Mouse (Mus musculus): Measurements from ENCODE around the gene Slc35d2.
A peak's percentile ranks its signal among the peaks of the same experiment; 100 is the strongest.

Gene Slc35d2

DNA sequence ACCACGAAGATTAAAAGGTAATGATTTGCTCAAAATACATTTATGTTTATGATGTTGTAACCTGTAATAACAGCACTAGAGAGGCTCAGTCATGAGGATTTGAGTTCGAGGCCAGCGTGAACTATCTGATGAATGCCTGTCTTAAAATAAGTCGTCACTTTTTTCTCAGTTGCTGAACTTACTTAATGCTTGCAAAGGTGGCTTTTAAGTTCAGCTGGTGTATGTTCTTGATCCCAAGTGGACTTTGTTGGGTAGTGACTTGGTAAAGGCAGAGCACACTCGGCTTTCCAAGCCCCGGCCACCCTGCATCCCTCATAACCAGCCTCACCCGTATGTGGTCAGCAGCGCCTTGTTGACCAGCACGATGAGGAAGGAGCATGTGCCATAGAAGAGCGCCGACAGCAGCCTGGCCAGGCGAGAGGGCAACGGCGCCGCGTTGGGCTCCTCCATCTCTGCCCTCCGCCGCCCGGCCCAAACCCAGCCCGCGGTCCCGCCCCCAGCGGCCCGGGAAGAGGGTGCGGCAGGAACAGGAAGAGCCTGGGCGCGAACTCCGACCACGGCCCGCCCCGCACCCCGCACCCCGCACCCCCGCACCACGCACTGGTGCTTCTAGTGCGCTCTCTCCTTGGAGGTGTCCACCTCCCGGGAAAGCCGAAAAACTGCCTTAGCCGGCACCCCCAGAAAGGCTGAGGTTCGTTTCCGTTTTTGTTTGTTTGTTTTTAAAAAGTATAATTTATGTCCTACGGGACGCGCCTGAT lies at the start of gene Slc35d2:
TSS of gene Slc35d2 (minus strand) at position 511 of the 758 bp plus-strand sequence.
- peak; percentile 22 for DNase-seq (ENCODE audit: low read depth, low spot score)

DNA sequence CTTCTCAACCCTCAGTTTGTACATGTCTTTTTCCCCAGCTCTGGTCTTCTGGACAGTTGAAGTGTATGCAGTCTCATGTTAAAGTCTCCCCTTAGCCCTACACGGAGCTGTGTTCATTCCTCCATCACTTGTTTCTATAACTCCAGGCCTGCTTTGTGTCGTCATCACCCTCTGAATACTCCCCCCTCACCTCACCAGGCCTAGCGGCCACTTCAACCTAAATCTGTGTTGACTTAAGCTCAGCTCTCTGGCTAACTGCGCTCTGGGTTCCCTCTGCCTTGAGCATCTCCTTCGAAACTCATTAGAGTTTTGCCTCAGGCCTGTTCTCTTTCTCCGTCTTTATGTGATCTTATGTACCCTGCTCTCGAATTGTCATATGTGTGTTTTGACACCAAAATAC lies 48.8 kb upstream of the Slc35d2 start:
- no peak for DNase-seq (ENCODE audit: low read depth, low spot score)

DNA sequence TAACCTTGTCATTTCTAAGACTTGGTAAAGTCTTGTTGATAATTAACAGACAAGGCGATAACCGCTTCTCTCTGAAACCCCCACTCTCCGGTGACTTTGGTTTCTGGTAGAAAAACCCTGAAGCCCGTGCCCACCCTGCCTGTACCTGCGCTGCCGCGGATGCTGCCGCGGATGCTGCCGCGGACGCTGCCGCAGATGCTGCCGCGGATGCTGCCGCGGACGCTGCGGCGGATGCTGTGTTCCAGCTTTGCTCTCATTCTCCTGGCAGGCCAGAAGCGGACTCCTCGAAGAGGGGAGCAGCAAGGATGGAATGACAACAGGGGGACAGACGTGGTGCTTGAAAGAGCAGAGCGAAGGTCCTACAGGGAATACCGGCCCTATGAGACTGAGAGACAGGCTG lies 40.6 kb upstream of the Slc35d2 start:
- no peak for DNase-seq (ENCODE audit: low read depth, low spot score)

DNA sequence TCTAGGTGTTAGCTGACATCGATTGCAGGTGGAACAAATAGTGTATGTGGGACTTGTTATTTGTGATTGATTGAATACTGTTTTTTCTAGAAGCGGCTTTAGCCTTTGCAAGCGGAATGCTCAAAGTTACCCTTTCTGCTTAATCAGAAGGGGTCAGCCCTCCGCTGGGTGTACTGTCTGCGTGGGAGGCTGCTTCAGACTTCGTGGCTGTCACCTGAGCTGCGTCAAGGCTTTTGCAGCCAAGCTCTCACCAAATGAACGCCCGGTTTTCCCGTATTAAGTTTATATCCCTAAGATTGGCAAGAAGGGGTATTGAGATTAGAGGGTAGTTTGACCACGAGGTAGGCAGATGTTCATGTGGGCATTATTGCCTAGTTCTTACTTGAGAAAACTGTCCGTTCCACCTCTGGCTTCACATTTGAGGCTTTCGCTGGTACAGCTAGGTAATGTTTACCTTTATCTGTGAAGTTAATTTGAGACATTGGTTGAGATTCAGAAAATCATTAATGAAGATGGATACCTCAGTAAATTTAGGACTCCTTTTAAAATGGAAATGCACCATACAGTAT lies 34.1 kb upstream of the Slc35d2 start:
- no peak for DNase-seq (ENCODE audit: low read depth, low spot score)

DNA sequence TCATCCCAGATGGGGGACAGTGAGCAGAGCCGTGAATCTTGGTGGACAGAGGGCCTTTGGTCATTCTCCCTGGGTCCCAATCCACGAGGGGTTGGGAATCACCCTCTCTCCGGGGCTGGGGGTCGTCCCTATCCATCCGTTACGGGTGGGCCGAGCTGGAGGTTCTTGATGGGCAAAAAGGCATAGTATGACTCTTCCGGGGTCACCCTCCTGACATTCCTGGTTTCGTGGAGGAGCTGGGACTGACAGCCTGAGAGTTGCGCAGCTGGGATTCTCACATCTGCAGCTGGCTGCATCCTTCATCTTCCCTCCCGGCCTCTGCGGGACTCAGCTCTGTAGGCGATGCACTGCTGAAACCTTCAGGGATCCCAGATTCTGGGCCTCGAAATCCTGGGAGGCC lies 33.5 kb upstream of the Slc35d2 start:
- DNase-seq (ENCODE audit: low read depth, low spot score), result peak; percentile 56

DNA sequence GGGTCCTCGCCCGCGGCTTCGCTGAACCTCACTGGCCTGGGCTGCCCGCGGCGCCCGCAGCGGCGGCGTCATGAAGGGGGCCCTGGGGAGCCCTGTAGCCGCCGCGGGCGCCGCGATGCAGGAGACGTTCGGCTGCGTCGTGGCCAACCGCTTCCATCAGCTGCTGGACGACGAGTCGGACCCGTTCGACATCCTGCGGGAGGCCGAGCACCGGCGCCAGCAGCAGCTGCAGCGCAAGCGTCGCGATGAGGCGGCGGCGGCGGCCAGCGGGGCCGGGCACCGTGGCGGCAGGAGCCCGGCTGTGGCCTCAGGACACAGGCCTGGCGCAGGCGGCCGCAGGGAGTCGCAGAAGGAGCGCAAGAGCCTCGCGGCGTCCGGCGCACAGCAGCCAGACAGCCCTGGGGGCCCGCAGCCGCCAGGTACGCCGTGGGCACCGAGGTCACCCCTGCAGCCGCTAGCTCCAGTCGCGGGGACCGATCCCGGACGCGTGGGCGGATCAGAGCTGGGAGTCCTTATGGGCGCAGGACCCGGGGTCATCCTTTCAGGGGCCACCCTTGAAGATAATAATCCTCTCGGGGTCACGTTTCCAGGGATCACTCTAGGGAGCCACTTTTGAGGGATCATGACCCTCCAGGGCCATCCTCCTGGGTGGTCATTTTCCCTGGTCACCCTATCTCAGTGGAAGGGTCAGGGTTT lies 32.9 kb upstream of the Slc35d2 start:
- peak; percentile 13 for DNase-seq (ENCODE audit: low read depth, low spot score)

DNA sequence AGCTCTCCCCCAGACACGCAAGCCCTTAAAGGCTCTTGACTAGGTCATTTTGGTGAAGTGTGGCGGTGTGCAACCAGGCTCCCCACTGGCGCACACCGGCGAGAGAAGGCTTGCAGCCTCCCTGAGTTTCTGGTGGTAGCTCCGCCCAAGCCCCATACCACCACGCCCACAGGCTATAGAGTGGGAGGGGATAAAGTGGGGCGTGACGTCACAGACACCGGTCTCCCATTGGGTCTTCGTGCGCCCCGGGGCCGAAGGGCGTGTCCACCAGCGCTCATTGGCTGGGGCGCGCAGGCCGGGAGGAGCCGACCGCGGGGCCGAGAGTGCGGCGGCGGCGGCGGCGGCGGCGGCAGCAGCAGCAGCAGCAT lies 32.4 kb upstream of the Slc35d2 start, which contains the start of gene Habp4:
TSS of gene Habp4 (plus strand) at position 277 of the 368 bp plus-strand sequence.
- peak; percentile 99 for DNase-seq (ENCODE audit: low read depth, low spot score)

DNA sequence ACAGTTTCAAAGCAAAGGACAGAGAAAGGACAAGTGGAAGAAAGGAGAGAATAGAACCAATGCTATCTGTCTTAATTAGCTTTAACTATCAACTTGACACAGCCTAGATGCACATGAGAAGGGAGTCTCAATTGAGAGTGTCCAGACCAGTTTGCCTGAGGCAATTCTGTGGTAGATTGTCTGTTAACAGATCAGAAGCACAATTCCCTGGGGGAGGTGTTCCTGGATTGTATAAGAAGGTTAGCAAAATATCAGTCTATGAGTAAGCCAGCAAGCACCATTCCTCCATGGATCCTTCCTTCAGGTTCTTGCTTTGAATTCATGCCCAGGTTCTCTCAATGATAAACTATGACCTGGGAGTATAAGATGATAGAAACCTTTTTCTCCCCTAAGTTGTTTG lies 27.8 kb upstream of the Slc35d2 start:
- no peak for DNase-seq (ENCODE audit: low read depth, low spot score)

DNA sequence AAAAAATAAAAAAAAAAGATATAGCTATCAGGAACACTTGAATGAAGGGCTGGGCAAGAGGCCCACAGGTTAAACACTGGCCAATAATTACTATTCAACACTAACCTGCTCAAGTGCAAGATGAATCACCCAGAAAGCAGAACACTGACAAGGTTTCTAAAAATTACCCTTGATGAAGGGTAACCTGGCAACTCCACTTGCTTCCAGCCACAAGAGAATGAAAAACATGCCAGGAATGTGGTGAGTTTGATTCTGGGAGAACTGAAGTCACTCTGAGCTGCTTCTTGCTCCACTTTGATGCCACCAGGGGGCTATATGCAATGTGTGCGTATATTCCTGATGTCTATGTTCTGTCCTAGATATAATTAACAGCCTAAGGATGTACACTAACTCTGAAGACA lies 26.0 kb upstream of the Slc35d2 start:
- DNase-seq (ENCODE audit: low read depth, low spot score), result peak; percentile 77

DNA sequence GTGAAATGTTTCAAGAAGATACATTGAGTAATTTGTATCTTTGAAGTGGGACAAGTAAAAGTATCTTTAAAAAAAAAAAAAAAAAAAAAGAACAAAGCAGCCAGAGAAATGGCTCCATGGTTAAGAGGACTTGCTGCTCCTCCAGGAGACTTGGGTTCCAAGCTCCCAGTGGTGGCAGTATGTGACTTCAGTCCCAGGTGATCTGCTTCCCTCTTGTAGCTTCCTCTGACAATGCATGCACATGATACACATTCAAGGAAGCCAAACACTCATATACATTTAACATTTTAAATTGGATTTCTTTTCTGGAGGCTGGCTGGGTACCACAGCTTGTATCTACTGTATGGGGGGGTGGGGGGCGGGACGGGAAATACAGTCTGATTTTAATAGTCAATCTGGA lies 25.5 kb upstream of the Slc35d2 start:
- DNase-seq (ENCODE audit: low read depth, low spot score), result no peak

DNA sequence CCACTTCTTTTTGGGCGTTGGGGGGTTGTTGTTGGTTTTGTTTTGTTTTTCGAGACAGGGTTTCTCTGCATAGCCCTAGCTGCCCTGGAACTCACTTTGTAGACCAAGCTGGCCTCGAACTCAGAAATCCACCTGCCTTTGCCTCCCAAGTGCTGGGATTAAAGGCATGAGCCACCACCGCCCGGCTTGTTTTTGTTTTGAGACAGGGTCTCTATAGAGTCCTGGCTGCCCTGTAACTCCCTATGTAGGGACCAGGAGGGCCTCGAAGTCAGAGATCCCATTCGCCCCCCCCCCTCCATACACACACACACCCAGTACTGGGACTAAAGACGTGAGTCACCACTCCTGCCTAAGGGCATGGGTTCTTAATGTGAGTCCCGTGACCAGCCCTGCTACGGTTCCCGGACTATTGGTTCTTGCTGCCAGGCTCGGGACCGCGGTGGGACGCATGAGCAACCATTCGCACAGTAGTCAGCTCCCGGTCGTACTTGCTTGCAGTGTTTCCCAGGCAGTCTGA lies 24.6 kb upstream of the Slc35d2 start:
- peak; percentile 42 for DNase-seq (ENCODE audit: low read depth, low spot score)

DNA sequence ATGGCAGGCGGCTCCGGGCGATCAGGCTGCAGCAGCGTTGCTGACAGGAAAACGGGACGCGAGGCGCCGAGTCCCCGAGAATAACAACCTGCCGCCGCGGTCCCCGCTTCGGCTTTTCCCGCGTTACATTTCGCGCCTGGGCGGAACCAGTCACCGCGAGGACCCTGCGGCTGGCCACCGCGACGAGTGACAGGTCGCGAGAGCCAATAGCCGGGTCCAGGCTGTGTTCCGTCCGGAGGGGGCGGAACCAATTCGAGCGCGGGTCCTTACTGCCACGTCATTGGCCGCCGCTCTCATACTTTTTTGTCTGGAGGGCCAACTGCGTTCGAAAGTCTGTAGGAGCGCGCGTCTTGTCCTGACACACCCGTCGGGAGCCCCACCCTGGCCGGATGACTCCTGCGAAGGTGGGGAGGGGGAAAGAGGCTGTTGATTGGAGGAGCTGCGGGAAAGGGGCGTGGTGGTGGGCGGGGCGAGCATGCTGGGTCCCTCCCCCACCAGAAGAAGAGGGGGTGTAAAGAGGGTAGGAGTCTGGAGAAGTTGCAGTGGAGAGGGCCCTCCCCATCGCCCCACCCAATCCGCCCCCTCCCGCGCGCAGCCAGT lies 24.0 kb upstream of the Slc35d2 start, which contains the start of gene Zfp367:
TSS of gene Zfp367 (minus strand) at position 120 of the 600 bp plus-strand sequence.
- peak; percentile 98 for DNase-seq (ENCODE audit: low read depth, low spot score)

DNA sequence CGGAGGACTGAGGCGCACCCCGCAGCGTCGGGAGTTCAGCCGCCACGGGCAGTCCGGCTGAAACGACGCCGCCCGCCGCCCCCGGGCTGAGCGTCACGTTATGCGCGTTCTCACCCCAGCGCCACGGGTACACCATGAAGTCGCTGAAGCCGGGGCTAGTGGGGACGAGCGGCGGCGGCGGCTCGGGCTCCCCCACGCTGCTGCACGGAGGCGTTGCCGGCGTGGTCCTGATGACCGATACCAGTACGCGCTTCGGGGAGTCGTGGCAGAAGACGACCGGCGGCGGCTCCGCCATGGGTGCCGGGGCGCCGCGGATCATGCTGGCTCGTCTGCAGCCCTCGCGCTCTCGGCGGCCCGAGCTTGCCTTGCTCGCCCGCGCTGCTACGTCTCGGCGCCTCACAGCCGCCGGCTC lies 23.5 kb upstream of the Slc35d2 start:
- DNase-seq (ENCODE audit: low read depth, low spot score), result peak; percentile 33

DNA sequence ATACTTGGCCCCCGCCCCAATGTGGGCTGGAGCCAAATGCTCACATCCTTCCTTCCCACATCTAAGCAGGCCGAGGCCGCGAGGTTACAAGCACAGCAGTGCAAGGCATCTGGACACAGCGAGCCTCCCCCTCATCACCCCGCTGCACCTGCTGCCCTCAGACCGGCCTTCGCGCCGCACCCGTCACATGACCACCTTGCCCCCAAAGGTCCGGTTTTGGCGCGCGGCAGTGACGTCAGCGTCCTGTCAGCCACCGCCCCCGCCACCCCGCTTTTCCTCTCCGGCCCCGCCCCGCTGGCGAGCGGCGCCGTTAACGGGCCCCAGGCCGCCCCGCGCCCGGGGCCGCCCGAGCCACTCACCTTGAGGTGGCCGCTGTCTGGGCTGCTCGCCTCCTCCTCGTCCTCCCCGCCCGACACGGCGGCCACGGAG lies 23.1 kb upstream of the Slc35d2 start:
- peak; percentile 86 for DNase-seq (ENCODE audit: low read depth, low spot score)

DNA sequence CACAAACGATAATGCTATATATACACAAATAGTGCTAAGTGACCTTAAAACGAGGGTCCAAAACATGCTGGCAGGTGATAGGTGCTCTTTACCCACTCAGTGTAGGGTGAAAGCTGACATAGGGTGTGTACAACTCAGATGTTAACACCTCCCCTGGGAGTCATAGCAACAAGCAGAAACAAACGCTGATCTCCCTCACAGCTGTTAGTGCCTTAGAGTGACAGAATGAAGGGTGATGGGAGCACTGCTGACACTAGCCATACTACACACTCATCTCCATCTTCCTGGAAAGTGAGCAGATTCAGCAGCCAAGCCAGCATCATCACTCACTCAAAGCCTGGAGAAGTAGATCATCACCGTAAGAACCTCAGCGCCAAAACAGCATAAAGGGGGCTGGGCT lies 21.0 kb upstream of the Slc35d2 start:
- no peak for DNase-seq (ENCODE audit: low read depth, low spot score)

DNA sequence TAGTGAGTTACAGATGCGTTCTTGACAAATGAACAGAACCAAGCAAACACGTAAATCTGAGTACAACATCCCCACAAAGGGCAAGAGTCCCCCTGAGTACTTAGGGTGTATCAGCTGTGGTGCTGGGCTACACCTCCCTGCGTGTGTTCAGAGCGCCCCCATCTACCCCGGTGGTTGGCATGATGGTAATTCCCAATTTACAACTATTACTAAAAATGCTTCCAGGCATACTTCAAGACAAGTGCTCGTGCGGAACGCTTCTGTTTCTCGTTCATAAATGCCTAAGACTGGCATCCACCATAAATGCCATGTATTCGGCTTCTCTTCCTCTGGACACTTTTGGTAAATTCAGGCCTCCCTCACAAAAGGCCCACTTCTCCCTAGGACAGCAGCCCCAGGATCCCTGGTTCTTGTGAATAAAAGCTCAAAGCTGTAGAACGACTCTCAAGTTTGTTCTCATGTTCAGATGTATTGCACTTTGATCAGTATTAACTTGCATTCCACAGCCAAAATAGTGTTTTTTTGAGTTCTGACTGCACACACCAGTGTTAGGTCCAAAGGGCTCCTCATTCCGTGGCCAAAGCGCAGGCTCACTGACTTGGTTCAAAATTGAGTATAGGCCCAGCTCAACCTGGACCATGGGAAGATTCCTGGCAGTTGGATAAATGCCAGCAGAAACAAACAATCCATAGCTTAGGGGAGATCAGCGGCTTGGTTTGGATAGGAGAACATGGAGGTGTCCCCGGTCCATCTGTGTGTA lies 628 bp upstream of the Slc35d2 start:
- peak; percentile 26 for DNase-seq (ENCODE audit: low read depth, low spot score)

DNA sequence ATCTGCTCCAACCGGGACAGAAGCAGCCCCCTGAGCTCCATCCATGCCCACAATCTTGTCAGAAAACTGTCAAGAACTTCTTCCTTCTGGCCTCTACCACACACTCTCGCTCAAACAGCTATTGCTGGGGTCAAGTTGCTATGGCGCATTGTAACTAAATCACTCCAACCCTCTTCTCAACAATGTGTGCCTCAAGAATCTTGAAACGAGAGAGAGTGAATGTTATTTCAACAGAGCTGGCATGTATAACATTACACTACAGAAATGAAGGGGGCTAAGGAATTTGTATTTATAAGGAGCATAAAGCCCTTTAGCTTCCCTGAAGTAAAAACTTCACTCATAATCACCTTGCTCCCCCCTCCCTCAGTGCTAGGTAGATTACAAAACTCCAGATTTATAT lies 2.9 kb downstream of the Slc35d2 start:
- DNase-seq (ENCODE audit: low read depth, low spot score), result no peak

DNA sequence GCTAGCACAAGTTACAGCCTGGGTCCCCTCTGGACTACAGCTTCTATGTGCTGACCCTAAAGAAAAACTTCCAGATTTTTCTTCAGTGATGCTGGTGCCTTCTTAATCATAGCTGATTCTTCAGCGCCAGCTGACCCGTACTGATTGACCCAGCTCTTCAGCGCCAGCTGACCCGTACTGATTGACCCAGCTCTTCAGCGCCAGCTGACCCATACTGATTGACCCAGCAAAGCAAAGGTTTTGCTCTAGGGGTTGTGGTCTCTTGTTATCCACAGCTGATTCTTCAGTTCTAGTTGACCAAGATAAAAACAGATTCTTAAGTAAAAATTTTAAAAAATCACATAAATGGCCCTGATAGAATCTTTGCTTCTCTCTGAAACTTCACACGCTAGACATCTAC lies 4.3 kb downstream of the Slc35d2 start:
- DNase-seq (ENCODE audit: low read depth, low spot score), result no peak

DNA sequence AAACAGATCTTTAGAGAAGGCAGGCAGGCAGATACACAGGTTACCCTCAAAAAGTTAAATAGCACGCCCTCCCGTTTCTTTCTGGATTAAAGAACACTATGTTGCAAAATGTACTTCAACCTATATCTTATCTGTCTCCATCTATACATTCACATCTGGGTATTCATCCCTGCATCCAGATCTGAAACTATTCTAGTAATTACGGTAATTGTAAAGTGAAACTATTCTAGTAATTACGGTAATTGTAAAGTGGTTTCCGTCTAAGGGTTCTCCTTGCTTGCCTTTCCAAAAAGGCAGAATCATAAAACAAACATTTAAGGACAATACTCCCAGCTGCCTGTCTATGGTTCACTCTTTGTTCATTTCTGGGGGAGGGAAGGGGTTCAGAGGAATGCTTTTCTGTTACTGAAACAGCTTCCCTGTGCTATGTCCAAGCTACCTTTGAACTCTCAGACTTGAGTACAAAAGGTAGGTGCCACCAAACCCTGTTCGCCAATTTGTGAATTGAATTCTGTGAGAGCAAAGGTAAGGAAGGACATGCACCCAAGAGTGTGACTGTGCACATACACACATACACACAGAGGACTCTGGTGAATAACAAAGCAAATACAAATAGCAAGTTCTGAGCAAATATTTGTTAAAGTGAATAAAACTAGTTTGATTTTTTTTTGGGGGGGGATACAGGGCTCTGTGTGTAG lies 5.5 kb downstream of the Slc35d2 start:
- no peak for DNase-seq (ENCODE audit: low read depth, low spot score)

DNA sequence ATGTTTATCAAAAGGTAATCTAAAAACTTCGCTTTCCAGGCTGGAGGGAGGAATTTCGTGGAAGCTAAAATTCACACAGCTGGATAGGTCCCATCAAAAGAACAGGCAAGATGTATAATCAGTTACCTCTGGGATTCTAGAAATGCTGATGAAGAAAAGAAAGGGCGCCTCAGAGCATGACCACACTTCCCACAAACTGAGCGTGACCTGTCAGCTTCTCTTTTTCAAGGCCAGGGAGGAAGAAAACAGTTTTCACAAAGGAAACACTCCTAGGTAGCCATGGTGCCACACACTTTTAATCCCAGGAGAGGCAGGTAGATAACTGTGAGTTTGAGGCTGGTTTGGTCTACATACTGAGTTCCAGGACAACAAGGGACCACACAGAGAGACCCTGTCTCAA lies 8.4 kb downstream of the Slc35d2 start:
- no peak for DNase-seq (ENCODE audit: low read depth, low spot score)

DNA sequence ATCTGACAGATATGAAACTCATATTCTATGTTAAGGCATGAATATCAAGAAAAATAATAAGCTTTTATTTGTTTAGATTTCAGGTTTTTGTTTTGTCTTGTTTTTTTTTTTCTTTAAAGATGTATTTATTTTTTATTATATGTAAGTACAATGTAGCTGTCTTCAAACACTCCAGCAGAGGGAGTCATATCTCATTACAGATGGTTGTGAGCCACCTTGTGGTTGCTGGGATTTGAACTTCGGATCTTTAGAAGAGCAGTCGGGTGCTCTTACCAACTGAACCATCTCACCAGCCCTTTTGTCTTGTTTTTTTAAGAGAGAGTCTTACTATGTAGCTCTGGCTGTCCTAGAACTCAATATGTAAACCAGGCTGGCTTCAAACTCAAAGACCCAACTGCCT lies 11.7 kb downstream of the Slc35d2 start:
- no peak for DNase-seq (ENCODE audit: low read depth, low spot score)
